Mouse (Mus musculus) lung, postnatal 0 days (tissue): ENCODE results near the gene Gm38655. TPM values are rescaled to one million over a fixed set of nuclear protein-coding genes. Genes with fewer than 3 reads are reported as not detected.
"Not testable (repeated sequence)": the region's sequence is repeated elsewhere in the genome, so short reads cannot be mapped to it uniquely, and the experiment has no call there.

Experiments
- ATAC-seq: fragments of 200-750 bp; cut with Nextera tagmentation; 2 replicates; pipeline ENCODE4 v1.8.0; 2017; ENCODE audit warnings: moderate library complexity
- DNase-seq: peaks from one replicate; pipeline ENCODE4 v3.0.0-alpha.2; 2016; ENCODE audit warnings: low spot score
- H3K27ac ChIP-seq: fragments of 300-500 bp; sonication (generic); 2 replicates; pipeline ENCODE4 v1.5.1; 2014; ENCODE audit warnings: antibody characterized with exemption, mild to moderate bottlenecking, low read length, mixed read lengths
- H3K27me3 ChIP-seq: fragments of 300-500 bp; sonication (generic); replicated peaks from 2 replicates; pipeline ENCODE4 v1.6.1; 2014; ENCODE audit warnings: low read length, mixed read lengths; ENCODE audit not compliant: insufficient read depth
- H3K36me3 ChIP-seq: fragments of 300-500 bp; sonication (generic); 2 replicates; pipeline ENCODE4 v1.6.1; 2014; ENCODE audit warnings: low read length, mixed read lengths; ENCODE audit not compliant: insufficient read depth
- H3K4me1 ChIP-seq: fragments of 300-500 bp; sonication (generic); 2 replicates; pipeline ENCODE4 v1.6.1; 2014; ENCODE audit warnings: antibody characterized with exemption, low read depth, low read length, mixed read lengths; ENCODE audit not compliant: insufficient read depth
- H3K4me2 ChIP-seq: fragments of 300-500 bp; sonication (generic); replicated peaks from 2 replicates; pipeline ENCODE4 v1.6.1; 2014; ENCODE audit warnings: low read depth, mild to moderate bottlenecking, low read length, moderate library complexity, mixed read lengths
- H3K4me3 ChIP-seq: fragments of 300-500 bp; sonication (generic); 2 replicates; pipeline ENCODE4 v1.5.1; 2014; ENCODE audit warnings: low read depth, low read length
- H3K9ac ChIP-seq: fragments of 300-500 bp; sonication (generic); replicated peaks from 2 replicates; pipeline ENCODE4 v1.6.1; 2014; ENCODE audit warnings: low read depth, mild to moderate bottlenecking
- H3K9me3 ChIP-seq: fragments of 300-500 bp; sonication (generic); 2 replicates; pipeline ENCODE4 v1.6.1; 2016; ENCODE audit warnings: low read length, mixed read lengths
- CTCF ChIP-seq: IDR thresholded peaks from 2 replicates; pipeline ENCODE4 v1.5.1; 2016; ENCODE audit warnings: antibody characterized with exemption, mild to moderate bottlenecking
- EP300 ChIP-seq: IDR thresholded peaks from 2 replicates; pipeline ENCODE4 v1.6.1; 2016; ENCODE audit warnings: antibody characterized with exemption, mild to moderate bottlenecking, control low read depth
- WGBS: fragments of 180-500 bp; shearing (Covaris S2); extraction: QIAGEN DNeasy Blood & Tissue Kit; methylation state at CpG from one replicate; pipeline ENCODE4 v1.1.7; 2014; 5-methylcytosine and 5-hydroxymethylcytosine counted together
- polyA plus RNA-seq: library from polyadenylated mRNA; unstranded; fragments of >200 nt; fragmentation: Nextera tagmentation; extraction: Ambion mirVana; gene quantifications from 2 replicates; pipeline ENCODE4 v1.2.1, GENCODE M21; 2015

Gm38655 gene
- polyA plus RNA-seq: 5.9 and 6.4 TPM in 2 replicates

GRCm38 (mm10) chr17:25175411-25175810, at the start of gene Gm38655:
TSS of gene Gm38655 (minus strand) at chr17:25175471.
- peak; percentile 84 for ATAC-seq
- no peak within 1 kb of the TSS for H3K9ac ChIP-seq
- 52% methylated on average over 9 of the region's 9 CpGs for WGBS
- H3K27me3 ChIP-seq: no peaks in the 10 kb centered on the region
- H3K27ac ChIP-seq: peak within 1 kb of the TSS; percentile 47; the same call in 1 of the 2 replicates
- DNase-seq: peak; percentile 65
- no peaks in the 10 kb centered on the region for H3K36me3 ChIP-seq
- H3K4me2 ChIP-seq: no peak within 1 kb of the TSS
- H3K4me3 ChIP-seq: no peak within 1 kb of the TSS
- TF ChIP-seq EP300 (no peak), CTCF (no peak)
- H3K4me1 ChIP-seq: peaks cover 3% of the 10 kb centered on the region; the same call in 1 of the 2 replicates
- H3K9me3 ChIP-seq: no peaks in the 10 kb centered on the region

GRCm38 (mm10) chr17:25224586-25225222, 49.4 kb upstream of the Gm38655 start:
- no peak for TF ChIP-seq CTCF
- no peak for TF ChIP-seq EP300
- no peak overlapping the region for H3K9ac ChIP-seq
- 85% methylated on average over 7 of the region's 7 CpGs for WGBS
- no peak overlapping the region for H3K27ac ChIP-seq
- peaks cover 5% of the 10 kb centered on the region; the same call in 1 of the 2 replicates for H3K36me3 ChIP-seq
- no peaks in the 10 kb centered on the region for H3K27me3 ChIP-seq
- H3K4me2 ChIP-seq: no peak overlapping the region
- no peaks in the 10 kb centered on the region for H3K9me3 ChIP-seq
- H3K4me1 ChIP-seq: 0 out of 2 replicates have a peak, but pooled peaks cover 3% of the 10 kb centered on the region
- no peak for ATAC-seq
- DNase-seq: no peak
- no peak overlapping the region for H3K4me3 ChIP-seq

GRCm38 (mm10) chr17:25222951-25223601, 47.8 kb upstream of the Gm38655 start:
- H3K4me1 ChIP-seq: 0 out of 2 replicates have a peak, but pooled peaks cover 3% of the 10 kb centered on the region
- ATAC-seq (no peak), DNase-seq (no peak)
- no peaks in the 10 kb centered on the region for H3K9me3 ChIP-seq
- H3K4me2 ChIP-seq: peak overlapping the region; percentile 46
- WGBS: 49% methylated on average over 6 of the region's 6 CpGs
- peaks cover 5% of the 10 kb centered on the region; the same call in 1 of the 2 replicates for H3K36me3 ChIP-seq
- no peaks in the 10 kb centered on the region for H3K27me3 ChIP-seq
- peak overlapping the region; percentile 14; the same call in 1 of the 2 replicates for H3K4me3 ChIP-seq
- TF ChIP-seq EP300 (no peak), CTCF (no peak)
- no peak overlapping the region for H3K9ac ChIP-seq
- H3K27ac ChIP-seq: no peak overlapping the region

DNA sequence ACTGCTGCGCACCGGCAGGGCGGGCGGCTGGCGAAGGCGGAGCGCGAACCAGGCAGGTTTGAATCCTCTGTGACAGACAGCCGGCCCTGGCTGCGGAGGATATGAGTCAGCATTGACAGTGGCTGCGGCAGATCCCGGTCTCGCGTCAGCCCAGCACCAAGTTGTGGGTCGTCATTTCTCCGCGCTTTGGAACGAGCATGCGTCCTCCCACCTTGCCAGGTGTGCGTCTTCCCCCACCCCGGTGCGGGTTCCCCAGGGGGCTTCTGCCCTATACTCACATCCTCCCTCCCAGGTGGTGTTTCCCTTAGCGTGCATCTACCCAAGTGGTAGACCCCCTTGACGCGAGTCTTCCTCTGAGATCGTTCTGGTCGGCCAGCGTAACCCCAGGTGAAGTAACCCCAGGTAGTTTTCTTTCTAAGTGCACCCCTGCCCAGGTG, 47.3 kb upstream of the Gm38655 start:
- DNase-seq, H3K27ac ChIP-seq, H3K27me3 ChIP-seq, H3K36me3 ChIP-seq, H3K9ac ChIP-seq, H3K4me1 ChIP-seq, H3K9me3 ChIP-seq: not testable (repeated sequence)
- H3K4me3 ChIP-seq: peak overlapping the region; percentile 14; the same call in 1 of the 2 replicates
- WGBS: 26% methylated on average over 8 of the region's 28 CpGs
- ATAC-seq: peak; percentile 90
- H3K4me2 ChIP-seq: peak overlapping the region; percentile 48

GRCm38 (mm10) chr17:25221821-25222503, 46.7 kb upstream of the Gm38655 start:
- Histone ChIP-seq H3K4me2 (peak overlapping the region; percentile 48), H3K36me3 (peaks cover 5% of the 10 kb centered on the region; the same call in 1 of the 2 replicates), H3K9me3 (no peaks in the 10 kb centered on the region), H3K27me3 (no peaks in the 10 kb centered on the region), H3K27ac (no peak overlapping the region), H3K4me1 (0 out of 2 replicates have a peak, but pooled peaks cover 3% of the 10 kb centered on the region), H3K4me3 (0 out of 2 replicates have a peak overlapping the region, but pooled peaks have one; percentile 14), H3K9ac (no peak overlapping the region)
- WGBS: 8% methylated on average over 14 of the region's 30 CpGs
- DNase-seq: peak; percentile 55
- peak; percentile 86 for ATAC-seq
- no peak for TF ChIP-seq CTCF
- TF ChIP-seq EP300: no peak

DNA sequence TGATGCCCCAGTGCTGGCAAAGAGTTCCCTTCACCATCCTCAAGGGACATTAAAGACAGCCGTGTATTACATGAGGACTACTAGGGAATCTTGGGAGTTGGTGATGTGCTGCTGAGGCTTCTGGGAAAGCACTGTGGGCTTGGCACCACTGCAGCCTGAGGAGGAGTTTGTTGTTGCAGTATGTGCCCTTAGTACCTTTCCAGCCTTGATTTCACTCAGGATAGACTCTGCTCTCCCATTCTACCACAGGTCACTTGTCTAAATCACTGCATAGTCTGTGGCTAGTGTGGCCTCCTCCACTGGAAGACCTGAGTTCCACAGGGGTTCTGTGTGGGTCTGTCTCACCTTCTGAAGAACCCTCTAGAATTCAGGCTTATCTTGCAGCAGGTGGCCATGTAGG, 45.5 kb upstream of the Gm38655 start:
- H3K36me3 ChIP-seq: peaks cover 8% of the 10 kb centered on the region
- no peaks in the 10 kb centered on the region for H3K9me3 ChIP-seq
- DNase-seq: no peak
- H3K9ac ChIP-seq: no peak overlapping the region
- 0 out of 2 replicates have a peak, but pooled peaks cover 3% of the 10 kb centered on the region for H3K4me1 ChIP-seq
- no peaks in the 10 kb centered on the region for H3K27me3 ChIP-seq
- no peak overlapping the region for H3K27ac ChIP-seq
- H3K4me3 ChIP-seq: no peak overlapping the region
- WGBS: 81% methylated on average over 1 of the region's 1 CpGs
- no peak overlapping the region for H3K4me2 ChIP-seq
- TF ChIP-seq CTCF: no peak
- TF ChIP-seq EP300: no peak
- ATAC-seq: no peak
